Mouse (Mus musculus) B cell, adult (primary cell): ENCODE data around the gene Olfr551. TPM values are rescaled to one million over a fixed set of nuclear protein-coding genes. Genes with fewer than 3 reads are reported as not detected.

Source experiments
- total RNA-seq: library from RNA; stranded (reverse); gene quantifications from 4 replicates; pipeline ENCODE4 v1.2.4, GENCODE M21; 2023; ENCODE audit not compliant: inconsistent age

Gene Olfr551
- total RNA-seq: not detected in 4 replicates

GRCm38 (mm10) chr7:102591786-102592185 is at the start of gene Olfr551:
TSS of gene Olfr551 (minus strand) at chr7:102591886.

DNA sequence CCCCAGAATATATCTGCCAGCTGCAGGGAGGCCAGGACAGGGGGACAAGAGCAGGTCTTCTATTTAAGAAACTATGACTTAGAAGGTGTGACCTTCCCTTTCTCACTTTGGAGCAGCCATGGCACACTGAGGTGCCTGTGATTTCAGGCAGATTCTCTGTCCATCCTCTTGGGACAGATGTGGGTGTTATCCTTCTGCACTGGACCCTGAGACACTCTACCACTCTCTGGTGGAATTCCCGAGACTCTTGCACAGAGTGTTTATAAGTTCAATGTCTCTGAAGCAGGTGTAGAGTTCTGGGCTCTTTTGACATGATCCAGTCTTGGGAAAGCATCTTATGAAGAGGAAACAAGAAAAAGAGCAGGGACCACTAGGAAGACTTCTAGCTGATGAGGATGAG is 46.4 kb upstream of the Olfr551 start, which contains the start of gene Olfr554:
TSS of gene Olfr554 (plus strand) at position 301 of the 400 bp plus-strand sequence.

GRCm38 (mm10) chr7:102618118-102618517 is 26.4 kb upstream of the Olfr551 start, which contains the start of gene Olfr553:
TSS of gene Olfr553 (minus strand) at chr7:102618218.

DNA sequence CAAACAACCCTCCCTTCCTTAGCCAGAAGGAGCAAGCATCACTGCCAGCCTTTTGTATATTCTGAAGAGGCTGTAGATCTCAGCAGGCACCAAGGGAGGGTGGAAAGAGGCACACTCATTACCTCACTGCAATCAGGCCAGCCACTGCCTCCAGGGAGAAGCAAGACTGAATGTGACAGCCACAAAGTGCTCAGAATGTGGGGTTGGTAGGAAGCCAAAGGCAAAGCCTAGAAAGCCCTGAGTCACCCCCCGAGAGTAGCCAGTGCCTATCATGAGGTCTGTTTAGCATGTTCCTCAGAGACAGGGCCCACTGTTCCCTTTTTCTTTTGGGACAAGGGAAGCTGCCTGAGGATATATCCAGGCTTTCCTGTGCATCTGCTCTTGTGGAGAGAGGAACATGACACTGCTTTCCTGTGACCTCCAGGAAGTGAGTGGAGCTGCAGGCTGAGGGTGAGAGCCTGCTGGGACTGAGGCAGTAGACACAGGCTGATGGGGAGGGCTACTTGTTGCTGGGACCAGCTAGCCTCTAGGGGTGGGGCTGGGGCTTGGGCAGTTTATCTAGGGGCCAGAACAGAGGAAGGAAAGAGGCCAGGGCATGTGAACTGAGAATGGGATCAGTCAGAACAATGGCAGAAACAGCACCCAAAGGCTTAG is 5.8 kb upstream of the Olfr551 start, which contains the start of gene Olfr552:
TSS of gene Olfr552 (plus strand) at position 393 of the 654 bp plus-strand sequence.

GRCm38 (mm10) chr7:102571142-102571541 is 20.5 kb downstream of the Olfr551 start, which contains the start of gene Olfr550:
TSS of gene Olfr550 (plus strand) at chr7:102571442.

DNA sequence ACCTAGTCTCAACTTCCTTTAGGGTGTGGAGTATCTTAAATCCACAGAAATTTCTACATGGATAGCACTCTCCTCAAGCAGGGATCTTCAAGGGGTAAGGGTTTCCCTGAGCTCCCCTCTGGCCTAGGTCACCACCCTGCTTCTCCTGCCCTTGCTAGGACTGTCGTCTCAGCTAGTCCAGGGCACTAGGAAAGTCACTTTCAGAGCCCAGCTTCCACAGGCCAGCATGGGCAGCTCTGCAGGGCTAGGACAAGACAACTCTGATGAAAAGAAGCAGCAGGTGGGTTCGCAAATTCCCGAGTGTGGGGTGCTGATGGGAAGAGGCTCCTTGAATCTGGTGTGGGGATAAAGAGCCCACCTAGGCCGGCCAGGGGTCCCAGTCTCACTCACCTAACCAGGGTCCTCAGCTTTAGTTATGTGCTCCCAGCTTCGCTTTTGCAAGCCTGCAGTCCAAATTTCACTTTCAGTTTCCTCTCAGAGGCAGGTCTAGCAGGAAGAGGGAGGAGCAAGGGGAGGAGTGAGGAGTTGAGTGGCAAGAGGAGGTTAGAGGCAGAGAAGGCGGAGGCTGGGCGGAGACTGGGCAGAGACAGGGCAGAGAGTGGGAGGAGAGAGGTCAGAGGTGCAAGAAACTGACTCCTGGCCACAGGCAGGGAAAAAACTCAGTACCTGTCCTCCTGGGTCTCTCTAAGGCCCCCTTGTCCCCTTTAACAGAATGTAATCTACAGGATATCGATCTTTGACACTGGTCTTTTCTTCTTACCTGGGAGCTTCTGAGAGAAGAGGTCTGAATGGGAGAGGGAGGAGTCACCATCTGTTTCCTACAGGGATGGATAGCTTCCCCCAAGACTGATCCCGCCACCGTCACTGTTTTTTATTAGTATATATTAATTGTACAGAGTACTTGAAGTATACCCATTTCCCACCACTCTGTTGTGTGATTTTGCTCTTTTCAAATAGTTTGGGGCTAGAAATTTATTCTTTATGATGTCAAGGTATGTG is 26.4 kb downstream of the Olfr551 start, which contains the start of gene Trim21:
TSS of gene Trim21 (minus strand) at position 488 of the 999 bp plus-strand sequence.

GRCm38 (mm10) chr7:102549570-102549969 is 42.1 kb downstream of the Olfr551 start, which contains the start of gene Olfr549:
TSS of gene Olfr549 (plus strand) at chr7:102549870.

GRCm38 (mm10) chr7:102540596-102540995 is 51.1 kb downstream of the Olfr551 start, which contains the start of gene Olfr548-ps1:
TSS of gene Olfr548-ps1 (plus strand) at chr7:102540896.

DNA sequence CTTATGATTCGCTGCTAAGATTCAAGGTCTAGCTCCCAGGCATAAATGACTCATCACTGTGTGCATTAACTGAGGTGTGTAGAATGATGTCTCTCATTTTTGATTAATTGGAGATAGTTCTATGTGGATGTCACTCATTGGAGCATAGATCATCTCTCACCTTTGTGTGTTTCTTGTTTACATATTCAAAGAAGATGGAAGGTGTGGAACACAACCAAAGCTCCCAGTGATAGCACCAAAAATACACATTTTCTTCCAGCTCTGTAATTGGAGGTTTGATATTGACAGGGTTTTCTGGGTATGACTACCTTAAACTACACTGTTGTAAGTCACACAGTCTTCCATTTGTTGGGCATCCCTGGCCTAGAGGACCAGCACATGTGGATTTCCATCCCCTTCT is 57.2 kb downstream of the Olfr551 start, which contains the start of gene Olfr547:
TSS of gene Olfr547 (plus strand) at position 301 of the 400 bp plus-strand sequence.

Other genes with a start within 250 kb of the Olfr551 start
- gene Rrm1, start 150.2 kb downstream of the Olfr551 start, total RNA-seq: 36.5 to 47.4 TPM (median 43.8 TPM) in 4 replicates
- gene Olfr543, start 110.2 kb downstream of the Olfr551 start, total RNA-seq: not detected in 4 replicates
- gene Olfr544, start 103.6 kb downstream of the Olfr551 start, total RNA-seq: not detected in 4 replicates
- gene Olfr545, start 92.3 kb downstream of the Olfr551 start, total RNA-seq: not detected in 4 replicates
- not detected in 4 replicates for gene Olfr547, start 57.1 kb downstream of the Olfr551 start, total RNA-seq
- not detected in 4 replicates for gene Olfr548-ps1, start 51.0 kb downstream of the Olfr551 start, total RNA-seq
- not detected in 4 replicates for gene Olfr549, start 42.0 kb downstream of the Olfr551 start, total RNA-seq
- gene Trim21, start 26.4 kb downstream of the Olfr551 start, total RNA-seq: 33.8 to 44.8 TPM (median 38.9 TPM) in 4 replicates
- gene Olfr550, start 20.4 kb downstream of the Olfr551 start, total RNA-seq: not detected in 4 replicates
- 0.16 to 0.18 TPM in 2 of 4 replicates, not detected in the others for gene Olfr552, start 5.9 kb upstream of the Olfr551 start, total RNA-seq
- not detected in 4 replicates for gene Olfr553, start 26.3 kb upstream of the Olfr551 start, total RNA-seq
- not detected in 4 replicates for gene Olfr554, start 46.5 kb upstream of the Olfr551 start, total RNA-seq
- gene Olfr555, start 66.9 kb upstream of the Olfr551 start, total RNA-seq: not detected in 4 replicates
- not detected in 4 replicates for gene Olfr556, start 73.0 kb upstream of the Olfr551 start, total RNA-seq
- gene Trim68, start 95.4 kb upstream of the Olfr551 start, total RNA-seq: 17.1 to 19.9 TPM (median 18.1 TPM) in 4 replicates
- gene Olfr557, start 104.0 kb upstream of the Olfr551 start, total RNA-seq: not detected in 4 replicates
- gene Olfr558, start 110.3 kb upstream of the Olfr551 start, total RNA-seq: not detected in 4 replicates
- gene Olfr33, start 127.2 kb upstream of the Olfr551 start, total RNA-seq: not detected in 4 replicates
- gene Olfr559, start 135.6 kb upstream of the Olfr551 start, total RNA-seq: not detected in 4 replicates
- not detected in 4 replicates for gene Olfr560, start 167.5 kb upstream of the Olfr551 start, total RNA-seq
- not detected in 4 replicates for gene Olfr78, start 167.6 kb upstream of the Olfr551 start, total RNA-seq
- gene Olfr561, start 179.3 kb upstream of the Olfr551 start, total RNA-seq: not detected in 4 replicates
- not detected in 4 replicates for gene Olfr564, start 211.6 kb upstream of the Olfr551 start, total RNA-seq